Comparison of ENCODE assay signal across 28 mouse cellular contexts in genomic region chr2:57492116-57492515, GRCm38 (mm10).
DNase-seq lines count a peak whose midpoint lies in the region; ATAC-seq and TF ChIP-seq lines count a peak whose summit lies in the region.
"Had no signal": no experiment of that assay in that cellular context is flagged by ENCODE, and none has a peak within 500 bp of the region (broad histone marks: within the 10 kb centered on the region; RNA-seq: fewer than 3 reads in every experiment).

No protein-coding gene starts in this region.

- H3K27ac ChIP-seq in liver, postnatal 0 days (ENCODE audit: low read depth), result no peak overlapping the region
- H3K27ac ChIP-seq: embryonic facial prominence, embryonic 13.5 days; embryonic facial prominence, embryonic 15.5 days; forebrain, embryonic 10.5 days; forebrain, embryonic 12.5 days had no signal

- H3K9me3 ChIP-seq in liver, postnatal 0 days (ENCODE audit: low read length), result no peaks in the 10 kb centered on the region
- H3K9me3 ChIP-seq: embryonic facial prominence, embryonic 13.5 days; embryonic facial prominence, embryonic 15.5 days; forebrain, embryonic 10.5 days; forebrain, embryonic 12.5 days; G1E had no signal

- no peaks in the 10 kb centered on the region for H3K4me1 ChIP-seq in liver, postnatal 0 days (ENCODE audit: insufficient read depth)
- H3K4me1 ChIP-seq: embryonic facial prominence, embryonic 13.5 days; embryonic facial prominence, embryonic 15.5 days; forebrain, embryonic 12.5 days had no signal

- DNase-seq in 416B (ENCODE audit: low read depth), result peak; percentile 89
- no peak for DNase-seq in frontal cortex, postnatal 14 days (ENCODE audit: low spot score in 2 of 2)
- no peak for DNase-seq in liver, postnatal 0 days
- no peak for DNase-seq in thymus, postnatal 10 days (ENCODE audit: low spot score in 2 of 2)
- DNase-seq: adrenal gland, adult 8-10 months; adrenal gland, postnatal 14 days; adrenal gland, postnatal 36 days; B cell, adult 2 months; cerebellum, adult 11-12 months; cerebellum, adult 2 months; cerebellum, adult 9-10 months; cerebellum, postnatal 10 days; cerebellum, postnatal 25 days; embryo, embryonic 11 days had no signal

- no peak overlapping the region for H3K9ac ChIP-seq in liver, postnatal 0 days (replicated peaks)
- H3K9ac ChIP-seq: embryonic facial prominence, embryonic 13.5 days; embryonic facial prominence, embryonic 15.5 days; forebrain, embryonic 12.5 days had no signal

- TF ChIP-seq EP300 in liver, postnatal 0 days (IDR thresholded peaks at IDR 0.05; ENCODE audit: low read depth), result no peak

- 28% methylated on average over 4 of the region's 4 CpGs for WGBS in liver, postnatal 0 days (ENCODE audit: insufficient replicate concordance)

- H3K27me3 ChIP-seq in liver, postnatal 0 days (ENCODE audit: insufficient read depth, low read length), result no peaks in the 10 kb centered on the region
- H3K27me3 ChIP-seq: CH12.LX; embryonic facial prominence, embryonic 13.5 days; embryonic facial prominence, embryonic 15.5 days; forebrain, embryonic 12.5 days; Patski had no signal

- H3K36me3 ChIP-seq in liver, postnatal 0 days (replicated peaks; ENCODE audit: insufficient read depth, low read length), result no peaks in the 10 kb centered on the region
- H3K36me3 ChIP-seq: embryonic facial prominence, embryonic 13.5 days; embryonic facial prominence, embryonic 15.5 days; forebrain, embryonic 10.5 days; forebrain, embryonic 12.5 days; G1E had no signal

- H3K4me2 ChIP-seq in liver, postnatal 0 days (ENCODE audit: low read depth, low read length), result no peak overlapping the region
- H3K4me2 ChIP-seq: embryonic facial prominence, embryonic 13.5 days; embryonic facial prominence, embryonic 15.5 days; forebrain, embryonic 12.5 days had no signal

- no peak overlapping the region for H3K4me3 ChIP-seq in liver, postnatal 0 days (ENCODE audit: low read depth, low read length)
- H3K4me3 ChIP-seq: embryonic facial prominence, embryonic 13.5 days; embryonic facial prominence, embryonic 15.5 days; erythroblast, embryonic 14.5 days; forebrain, embryonic 10.5 days; forebrain, embryonic 12.5 days had no signal

- TF ChIP-seq CTCF in liver, postnatal 0 days (IDR thresholded peaks at IDR 0.05; ENCODE audit: low read depth), result no peak

- ATAC-seq in common myeloid progenitor, adult 5-6 weeks (replicated peaks; ENCODE audit: low read depth, poor library complexity, severe bottlenecking), result peak; percentile 80
- ATAC-seq in megakaryocyte, adult 5-6 weeks (ENCODE audit: poor library complexity, severe bottlenecking), result peak; percentile 45; the same call in 1 of the 2 replicates
- no peak for ATAC-seq in liver, postnatal 0 days
- ATAC-seq: activated CD4-positive, CD25-positive, alpha-beta regulatory T cell, adult 4 months; CD4-positive, CD25-positive, alpha-beta regulatory T cell, adult 4 months; forebrain, embryonic 14.5 days; forebrain, embryonic 16.5 days; Patski had no signal
